Mouse (Mus musculus) heart, embryonic 16.5 days (tissue): ENCODE results near the gene Dcaf15. TPM values are rescaled to one million over a fixed set of nuclear protein-coding genes. Genes with fewer than 3 reads are reported as not detected.
A peak's percentile ranks its signal among the peaks of the same experiment; 100 is the strongest.

Experiments
- ATAC-seq: fragments of 200-750 bp; cut with Nextera tagmentation; replicated peaks from 2 replicates; pipeline ENCODE4 v1.8.0; 2017; ENCODE audit warnings: moderate number of reproducible peaks; ENCODE audit not compliant: insufficient read depth, low FRiP score; ENCODE audit errors: extremely low read depth
- H3K27ac ChIP-seq: fragments of 300-500 bp; sonication (generic); 2 replicates; pipeline ENCODE4 v1.5.1; 2014; ENCODE audit warnings: mild to moderate bottlenecking, low read length, control low read depth, moderate library complexity
- H3K27me3 ChIP-seq: fragments of 300-500 bp; sonication (generic); 2 replicates; pipeline ENCODE4 v1.6.1; 2014; ENCODE audit warnings: low read length, mixed read lengths; ENCODE audit not compliant: control insufficient read depth, insufficient read depth
- H3K36me3 ChIP-seq: fragments of 300-500 bp; sonication (generic); 2 replicates; pipeline ENCODE4 v1.6.1; 2014; ENCODE audit not compliant: control insufficient read depth, insufficient read depth
- H3K4me1 ChIP-seq: fragments of 300-500 bp; sonication (generic); 2 replicates; pipeline ENCODE4 v1.6.1; 2014; ENCODE audit warnings: low read length, mixed read lengths; ENCODE audit not compliant: control insufficient read depth, insufficient read depth
- H3K4me2 ChIP-seq: fragments of 300-500 bp; sonication (generic); 2 replicates; pipeline ENCODE4 v1.6.1; 2014; ENCODE audit warnings: low read depth, mild to moderate bottlenecking, control low read depth, low read length
- H3K4me3 ChIP-seq: fragments of 300-500 bp; sonication (generic); 2 replicates; pipeline ENCODE4 v1.5.1; 2014; ENCODE audit warnings: mild to moderate bottlenecking, control low read depth, low read length
- H3K9ac ChIP-seq: fragments of 300-500 bp; sonication (generic); 2 replicates; pipeline ENCODE4 v1.6.1; 2014; ENCODE audit warnings: low read length, control low read depth
- H3K9me3 ChIP-seq: fragments of 300-500 bp; sonication (generic); replicated peaks from 2 replicates; pipeline ENCODE4 v1.6.1; 2016; ENCODE audit warnings: low read length; ENCODE audit not compliant: control insufficient read depth
- WGBS: fragments of 180-500 bp; shearing (Covaris S2); extraction: QIAGEN DNeasy Blood & Tissue Kit; methylation state at CpG from one replicate; pipeline ENCODE4 v1.1.7; 2014; 5-methylcytosine and 5-hydroxymethylcytosine counted together
- polyA plus RNA-seq: library from polyadenylated mRNA; unstranded; fragments of >200 nt; fragmentation: Nextera tagmentation; extraction: Ambion mirVana; gene quantifications from 2 replicates; pipeline ENCODE4 v1.2.1, GENCODE M21; 2015

Gene Dcaf15
- polyA plus RNA-seq, 1 experiment from 2014 or later = 5.4 TPM

- no peaks in the 10 kb centered on the region for H3K27me3 ChIP-seq
- no peak overlapping the region for H3K4me2 ChIP-seq
- H3K4me1 ChIP-seq = peaks cover 44% of the 10 kb centered on the region
- H3K9me3 ChIP-seq = no peaks in the 10 kb centered on the region
- H3K27ac ChIP-seq = peak overlapping the region; percentile 16; the same call in 1 of the 2 replicates
- no peak overlapping the region for H3K9ac ChIP-seq
- WGBS = 63% methylated on average over 2 of the region's 2 CpGs
- no peak for ATAC-seq
- H3K4me3 ChIP-seq = no peak overlapping the region
- H3K36me3 ChIP-seq = no peaks in the 10 kb centered on the region
Observed at GRCm38 (mm10) chr8:84070667-84071066, 33.9 kb downstream of the Dcaf15 start.

GRCm38 (mm10) chr8:84070241-84070640, 34.3 kb downstream of the Dcaf15 start:
- Histone ChIP-seq H3K9me3 (no peaks in the 10 kb centered on the region), H3K4me1 (peaks cover 48% of the 10 kb centered on the region), H3K4me3 (no peak overlapping the region), H3K9ac (no peak overlapping the region), H3K36me3 (no peaks in the 10 kb centered on the region), H3K27ac (no peak overlapping the region), H3K4me2 (no peak overlapping the region), H3K27me3 (no peaks in the 10 kb centered on the region)
- 76% methylated on average over 5 of the region's 5 CpGs for WGBS
- no peak for ATAC-seq

DNA sequence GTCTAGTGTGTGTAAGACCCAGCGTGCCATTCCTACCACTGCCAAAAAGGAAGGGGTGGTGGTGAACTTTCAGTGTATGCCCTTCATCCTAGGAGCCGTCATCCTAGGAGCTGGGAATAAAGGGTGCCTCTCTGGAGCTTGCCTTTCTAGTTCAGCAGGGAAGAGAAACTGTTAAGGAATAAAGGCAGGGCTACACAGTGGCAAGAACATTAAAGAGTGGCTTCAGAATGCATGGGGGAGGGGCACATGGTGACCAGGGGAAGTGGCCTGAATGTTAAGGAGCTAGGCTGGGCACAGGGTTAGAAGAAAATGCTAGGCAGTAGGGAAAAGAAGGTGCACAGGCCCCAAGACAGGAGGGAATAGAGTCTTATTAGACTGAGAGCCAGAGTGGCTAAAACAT, 34.8 kb downstream of the Dcaf15 start:
- no peak overlapping the region for H3K4me2 ChIP-seq
- no peak for ATAC-seq
- WGBS = 73% methylated on average over 2 of the region's 2 CpGs
- no peak overlapping the region for H3K4me3 ChIP-seq
- H3K9ac ChIP-seq = no peak overlapping the region
- no peaks in the 10 kb centered on the region for H3K36me3 ChIP-seq
- no peaks in the 10 kb centered on the region for H3K9me3 ChIP-seq
- H3K27ac ChIP-seq = no peak overlapping the region
- H3K4me1 ChIP-seq = peaks cover 48% of the 10 kb centered on the region
- H3K27me3 ChIP-seq = no peaks in the 10 kb centered on the region

DNA sequence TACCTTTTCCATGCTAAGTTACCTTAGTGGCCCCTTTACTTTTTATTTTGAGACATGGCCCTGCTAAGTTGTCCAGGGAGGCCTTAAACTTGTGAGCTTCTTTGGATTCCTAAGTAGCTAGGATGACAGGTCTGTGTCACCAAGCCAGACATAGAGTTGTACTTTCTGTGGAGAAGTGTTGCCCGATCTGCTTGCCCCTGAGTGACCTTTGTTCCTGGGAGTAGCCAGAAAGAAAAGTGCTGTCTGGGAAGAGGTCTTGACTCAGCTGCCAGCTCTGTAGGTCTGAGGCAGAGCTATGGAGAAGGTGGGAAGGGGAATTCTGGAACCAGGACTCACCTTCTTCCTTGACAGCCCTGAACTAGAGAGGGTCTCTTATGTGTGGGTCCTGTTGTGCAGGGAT, 35.4 kb downstream of the Dcaf15 start:
- Histone ChIP-seq H3K4me1 (peaks cover 50% of the 10 kb centered on the region), H3K9ac (no peak overlapping the region), H3K4me2 (no peak overlapping the region), H3K9me3 (no peaks in the 10 kb centered on the region), H3K27ac (0 out of 2 replicates have a peak overlapping the region, but pooled peaks have one; percentile 34), H3K27me3 (no peaks in the 10 kb centered on the region), H3K36me3 (no peaks in the 10 kb centered on the region), H3K4me3 (no peak overlapping the region)
- 28% methylated on average over 1 of the region's 1 CpGs for WGBS
- ATAC-seq = no peak

GRCm38 (mm10) chr8:84068316-84069035, 36.1 kb downstream of the Dcaf15 start:
- peaks cover 50% of the 10 kb centered on the region for H3K4me1 ChIP-seq
- H3K27me3 ChIP-seq = no peaks in the 10 kb centered on the region
- no peak overlapping the region for H3K4me3 ChIP-seq
- H3K4me2 ChIP-seq = peak overlapping the region; percentile 63; the same call in 1 of the 2 replicates
- H3K9ac ChIP-seq = no peak overlapping the region
- H3K9me3 ChIP-seq = no peaks in the 10 kb centered on the region
- no peak for ATAC-seq
- no peaks in the 10 kb centered on the region for H3K36me3 ChIP-seq
- H3K27ac ChIP-seq = peak overlapping the region; percentile 34
- WGBS = 41% methylated on average over 12 of the region's 12 CpGs

- H3K9me3 ChIP-seq = no peaks in the 10 kb centered on the region
- WGBS = 69% methylated on average over 7 of the region's 7 CpGs
- peak overlapping the region; percentile 63 for H3K4me2 ChIP-seq
- peaks cover 47% of the 10 kb centered on the region for H3K4me1 ChIP-seq
- no peaks in the 10 kb centered on the region for H3K27me3 ChIP-seq
- no peaks in the 10 kb centered on the region for H3K36me3 ChIP-seq
- peak overlapping the region; percentile 5 for H3K27ac ChIP-seq
- peak overlapping the region; percentile 85; the same call in 1 of the 2 replicates for H3K4me3 ChIP-seq
- no peak overlapping the region for H3K9ac ChIP-seq
- ATAC-seq = no peak
Observed at GRCm38 (mm10) chr8:84067911-84068310, 36.7 kb downstream of the Dcaf15 start.

GRCm38 (mm10) chr8:84067047-84067573, 37.5 kb downstream of the Dcaf15 start:
- Histone ChIP-seq H3K9ac (peak overlapping the region; percentile 85), H3K27ac (peak overlapping the region; percentile 97), H3K4me1 (peaks cover 47% of the 10 kb centered on the region), H3K4me3 (peak overlapping the region; percentile 85), H3K4me2 (peak overlapping the region; percentile 63), H3K36me3 (no peaks in the 10 kb centered on the region), H3K9me3 (no peaks in the 10 kb centered on the region), H3K27me3 (no peaks in the 10 kb centered on the region)
- WGBS = under 1% methylated on average over 57 of the region's 58 CpGs
- peak; percentile 66 for ATAC-seq

GRCm38 (mm10) chr8:84066291-84066930, 38.2 kb downstream of the Dcaf15 start, which contains the start of gene Rfx1:
Rfx1 (plus strand) TSS chr8:84066834.
- no peaks in the 10 kb centered on the region for H3K27me3 ChIP-seq
- under 1% methylated on average over 51 of the region's 51 CpGs for WGBS
- no peaks in the 10 kb centered on the region for H3K36me3 ChIP-seq
- peak; percentile 96 for ATAC-seq
- H3K27ac ChIP-seq = peak within 1 kb of the TSS; percentile 97
- H3K4me3 ChIP-seq = peak within 1 kb of the TSS; percentile 85
- H3K9ac ChIP-seq = peak within 1 kb of the TSS; percentile 87
- H3K4me1 ChIP-seq = peaks cover 43% of the 10 kb centered on the region
- no peaks in the 10 kb centered on the region for H3K9me3 ChIP-seq
- H3K4me2 ChIP-seq = peak within 1 kb of the TSS; percentile 81
